Mouse (Mus musculus) urinary bladder, adult 2 months (tissue): ENCODE data around the gene Eif1ad. TPM values are rescaled to one million over a fixed set of nuclear protein-coding genes. Genes with fewer than 3 reads are reported as not detected.
"Not testable (repeated sequence)": the region's sequence is repeated elsewhere in the genome, so short reads cannot be mapped to it uniquely, and the experiment has no call there.

Source experiments
- DNase-seq: peaks from one replicate; pipeline ENCODE4 v3.0.0; 2022; ENCODE audit warnings: low spot score
- polyA plus RNA-seq: library from polyadenylated mRNA; depleted of rRNA; stranded (reverse); fragments of >200 nt; gene quantifications from 2 replicates; pipeline ENCODE4 v1.2.3, GENCODE M21; 2012

Gene Eif1ad
- polyA plus RNA-seq, 1 experiment, result 26.8 TPM

DNA sequence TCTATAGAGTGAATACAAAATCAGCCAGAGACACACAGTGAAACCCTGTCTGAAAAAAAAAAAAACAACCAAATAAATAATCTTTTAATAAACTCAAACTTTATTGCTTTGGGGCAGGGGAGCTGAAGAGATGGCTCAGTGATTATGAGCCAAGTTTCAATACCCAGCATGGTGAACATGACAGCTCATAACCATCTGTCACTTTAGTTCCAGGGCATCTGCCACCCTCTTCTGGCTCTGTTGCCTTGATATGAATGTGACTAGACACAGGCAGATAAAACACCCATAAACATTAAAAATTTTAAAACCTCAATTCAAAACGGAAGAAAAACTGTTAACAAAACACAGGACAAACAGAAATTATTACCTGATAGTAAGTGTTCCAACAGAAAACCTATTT is 10.9 kb downstream of the Eif1ad start:
- DNase-seq, result no peak

DNA sequence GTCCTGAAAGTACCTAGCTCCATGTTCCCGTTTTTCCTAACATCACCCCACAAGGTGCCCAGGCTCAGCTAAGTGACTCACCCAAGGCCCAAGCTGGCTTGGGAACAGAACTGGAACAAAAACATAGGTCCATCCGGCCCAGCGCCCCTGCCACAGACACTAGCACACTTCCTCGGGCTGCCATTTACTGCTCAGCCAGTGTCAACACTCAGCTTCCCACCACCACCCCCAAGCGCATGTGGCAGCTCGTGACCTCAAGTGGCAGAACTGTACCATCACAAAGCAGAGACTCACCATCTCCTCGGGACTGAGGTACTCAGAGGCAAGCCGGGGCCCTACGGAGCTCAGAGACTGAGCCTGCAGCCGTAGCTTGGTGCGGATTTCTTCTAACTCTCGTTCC is 16.8 kb downstream of the Eif1ad start:
- no peak for DNase-seq

DNA sequence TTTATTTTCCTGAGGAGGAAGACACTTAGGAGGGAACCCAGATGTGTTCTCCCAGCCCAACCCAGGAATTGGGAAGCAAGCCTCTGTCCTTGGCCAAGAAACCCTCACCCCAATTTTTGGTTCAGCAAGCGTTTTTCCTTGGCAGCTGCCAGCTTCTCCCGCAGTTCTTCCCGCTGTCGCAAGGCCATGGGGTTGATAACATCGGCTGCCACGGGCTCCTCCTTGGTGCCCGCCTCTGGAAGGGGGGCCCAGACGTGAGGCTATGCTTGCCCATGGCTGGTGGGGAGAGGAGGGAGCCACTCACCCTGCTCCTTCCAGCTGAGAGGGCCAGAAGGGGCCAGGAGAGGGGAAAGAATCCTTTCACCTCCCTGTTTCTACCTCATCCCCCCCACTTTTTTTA is 18.2 kb downstream of the Eif1ad start:
- no peak for DNase-seq

DNA sequence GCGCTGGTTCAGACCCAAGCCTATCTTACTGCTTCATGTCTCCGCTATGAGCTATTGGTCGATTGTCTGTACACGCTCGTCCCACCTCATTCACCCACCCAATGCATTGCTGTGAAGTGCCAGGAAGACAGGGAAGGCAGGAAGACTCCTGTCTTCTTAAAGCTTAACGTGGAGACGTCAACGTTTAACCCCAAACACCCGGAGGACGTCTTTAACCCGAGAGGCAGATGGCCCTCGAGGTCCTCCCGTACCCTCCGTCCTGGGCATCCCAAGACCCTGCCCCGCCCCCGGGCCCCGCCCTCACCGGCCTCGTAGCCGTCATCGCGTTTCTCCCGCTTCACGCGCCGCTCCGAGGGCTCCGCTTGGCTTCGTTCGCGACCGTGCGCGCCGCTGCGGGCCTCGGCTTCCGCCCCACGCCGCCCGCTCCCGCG is 21.5 kb downstream of the Eif1ad start:
- DNase-seq, result no peak

DNA sequence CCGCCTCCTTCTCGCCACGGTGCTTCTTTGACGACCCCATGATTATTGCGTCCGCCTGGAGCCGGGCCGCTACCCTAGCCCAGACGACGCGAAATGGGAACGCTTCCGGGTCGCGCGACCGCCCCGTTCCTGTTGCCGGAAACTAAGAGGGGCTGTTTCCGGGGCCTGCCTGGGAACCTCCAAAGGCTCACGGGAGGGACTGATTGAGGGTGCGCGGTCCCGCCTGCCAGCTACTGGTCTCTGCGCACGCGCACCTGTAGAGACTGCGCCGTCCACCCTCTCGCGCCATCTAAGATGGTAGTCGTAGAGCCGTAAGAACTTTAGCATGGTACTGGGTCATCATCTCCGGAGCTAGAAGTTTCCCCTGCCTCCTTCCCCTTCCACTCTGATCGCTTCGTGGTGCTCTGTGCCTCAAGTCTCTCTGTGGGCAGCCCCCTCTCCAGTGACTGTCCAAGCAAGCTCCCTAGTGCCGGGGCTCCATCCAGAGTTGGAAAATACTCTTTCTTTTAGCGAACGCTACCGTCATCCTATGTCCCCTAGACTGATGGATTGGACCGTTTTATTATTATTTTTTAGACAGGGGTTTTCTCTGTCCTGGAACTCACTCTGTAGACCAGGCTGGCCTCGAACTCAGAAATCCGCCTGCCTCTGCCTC is 22.2 kb downstream of the Eif1ad start, which contains the start of gene Sart1:
TSS of gene Sart1 (minus strand) at position 116 of the 655 bp plus-strand sequence.
- peak; percentile 82 for DNase-seq

DNA sequence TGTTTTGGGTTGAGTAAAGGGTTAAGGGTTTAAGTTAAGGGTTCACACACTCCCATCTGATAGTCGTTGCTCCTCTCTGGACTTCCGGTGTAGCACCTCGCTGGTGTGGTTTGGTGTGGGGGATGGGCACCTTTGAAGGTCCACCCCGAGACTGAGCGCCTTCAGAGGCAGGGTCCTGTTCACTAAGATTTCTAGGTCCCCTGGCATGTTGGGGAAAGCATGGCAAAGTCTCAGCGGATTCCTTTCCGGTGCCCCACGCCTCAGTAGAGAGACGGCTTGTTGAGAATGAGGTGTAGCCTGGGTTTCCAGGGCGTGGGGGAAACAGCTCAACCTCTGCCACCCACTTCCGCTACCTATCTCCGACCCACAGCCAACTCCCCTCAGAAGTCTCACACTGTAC is 23.1 kb downstream of the Eif1ad start:
- peak; percentile 48 for DNase-seq

DNA sequence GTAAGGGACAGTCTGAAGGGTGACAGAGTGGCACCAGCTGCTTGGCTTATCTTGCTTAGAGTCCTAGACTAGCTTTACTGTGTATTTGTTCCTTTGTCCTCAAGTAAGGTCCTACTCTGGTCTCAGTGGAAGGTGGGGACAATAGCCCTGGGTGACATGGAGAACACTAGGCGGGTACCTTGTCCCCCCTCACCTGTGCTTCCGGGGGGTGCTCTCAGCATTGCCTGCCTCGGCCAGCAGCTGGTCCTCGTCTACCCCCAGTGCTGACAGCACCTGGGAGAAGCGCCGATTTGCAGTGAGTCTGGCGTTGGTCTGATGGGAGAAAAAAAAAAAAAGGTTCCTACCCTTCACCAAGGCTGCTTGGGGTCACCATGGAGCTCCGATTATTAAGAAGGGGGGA is 23.9 kb downstream of the Eif1ad start:
- no peak for DNase-seq

DNA sequence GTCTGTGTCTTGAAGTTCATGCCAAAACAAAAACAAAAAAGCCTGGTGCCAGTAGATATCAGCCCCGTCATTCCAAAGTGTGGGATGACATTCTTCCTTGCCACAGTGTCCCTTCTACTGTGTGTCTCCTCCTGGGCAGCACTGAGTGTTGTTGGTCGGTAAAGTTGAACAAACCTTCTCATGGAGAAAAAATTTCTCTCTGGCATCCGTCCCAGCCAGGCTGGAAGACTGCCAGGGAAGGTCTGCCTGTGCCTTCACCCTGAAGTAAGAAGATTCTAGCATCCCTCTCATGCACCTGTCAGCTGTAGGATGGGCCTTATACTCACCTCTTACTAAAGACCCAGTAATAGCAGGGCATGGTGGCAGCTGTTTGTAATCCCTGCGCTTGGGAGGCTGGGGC is 26.4 kb downstream of the Eif1ad start:
- DNase-seq, result peak; percentile 47

DNA sequence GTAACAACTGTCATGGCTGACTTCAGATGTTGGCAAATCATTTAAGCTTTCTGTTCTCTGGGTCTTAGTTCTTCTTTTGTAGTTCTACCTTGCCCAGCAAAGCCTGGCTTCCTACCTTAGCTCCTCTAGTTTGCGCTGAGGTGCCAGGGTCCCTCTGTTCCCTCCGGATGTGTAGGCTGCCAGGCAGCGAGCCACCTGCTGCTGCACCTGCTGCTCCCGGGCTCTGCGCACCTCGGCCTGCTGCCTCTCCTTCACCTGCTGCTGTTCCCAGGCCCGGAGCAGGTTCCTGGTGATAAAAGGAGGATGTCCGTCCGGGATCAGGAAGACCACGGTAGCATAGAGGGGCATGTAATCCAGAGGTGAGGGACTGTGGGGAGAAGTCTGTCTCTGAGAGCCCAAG is 27.6 kb downstream of the Eif1ad start:
- no peak for DNase-seq

DNA sequence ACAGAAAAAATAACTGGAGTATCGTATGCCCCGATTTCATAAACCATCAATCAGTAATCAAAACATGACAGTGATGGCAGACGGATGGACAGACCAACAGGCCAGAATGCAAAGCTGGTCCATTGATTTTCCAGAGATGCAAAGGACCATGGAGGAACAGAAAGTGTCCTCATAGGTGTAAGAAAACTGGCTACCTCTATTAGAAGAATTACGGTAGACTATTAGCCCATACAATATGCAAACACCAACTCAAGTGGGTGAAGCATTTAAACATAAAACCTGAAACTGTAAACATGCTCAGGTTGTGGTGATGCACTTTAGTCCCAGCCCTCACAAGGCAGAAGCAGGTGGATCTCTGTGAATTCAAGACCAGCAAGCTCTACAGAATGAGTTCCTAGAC is 28.8 kb downstream of the Eif1ad start:
- no peak for DNase-seq

DNA sequence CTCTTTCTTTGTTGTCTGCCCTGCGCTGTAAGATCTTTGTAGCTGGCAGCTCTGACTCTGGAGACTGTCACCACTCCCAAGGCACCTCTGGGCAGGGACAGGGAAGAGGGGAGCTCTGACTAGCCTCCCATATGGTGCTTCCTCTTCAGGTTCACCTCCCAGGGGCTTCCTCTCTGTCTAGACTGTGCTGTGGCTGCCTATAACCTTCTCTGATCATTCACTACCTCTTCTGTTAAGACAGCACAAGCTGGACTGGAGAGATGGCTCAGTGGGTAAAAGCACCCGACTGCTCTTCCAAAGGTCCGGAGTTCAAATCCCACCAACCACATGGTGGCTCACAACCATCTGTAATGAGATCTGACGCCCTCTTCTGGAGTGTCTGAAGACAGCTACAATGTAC is 34.5 kb downstream of the Eif1ad start:
- not testable (repeated sequence) for DNase-seq

DNA sequence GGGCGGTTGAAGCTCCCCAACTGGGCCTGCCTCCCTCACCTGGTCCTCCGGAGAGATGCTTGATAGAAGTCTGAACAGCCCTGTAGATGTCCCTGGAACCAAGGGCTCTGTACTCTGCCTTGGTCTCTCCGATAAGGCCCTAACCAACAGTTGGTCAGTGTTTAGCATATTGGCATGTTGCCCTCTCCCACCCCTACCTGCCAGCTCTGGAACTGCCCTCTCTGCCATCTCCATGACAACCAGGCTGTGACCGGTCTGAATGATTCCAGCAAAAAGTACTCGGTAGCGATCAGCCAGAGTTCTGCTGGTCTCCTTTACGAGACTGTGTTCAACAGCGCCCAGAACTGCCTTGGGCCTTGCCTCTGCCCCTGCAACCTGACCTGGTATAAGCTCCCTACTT is 35.8 kb downstream of the Eif1ad start, which contains the start of gene Tsga10ip:
TSS of gene Tsga10ip (minus strand) at position 234 of the 400 bp plus-strand sequence.
- no peak for DNase-seq

DNA sequence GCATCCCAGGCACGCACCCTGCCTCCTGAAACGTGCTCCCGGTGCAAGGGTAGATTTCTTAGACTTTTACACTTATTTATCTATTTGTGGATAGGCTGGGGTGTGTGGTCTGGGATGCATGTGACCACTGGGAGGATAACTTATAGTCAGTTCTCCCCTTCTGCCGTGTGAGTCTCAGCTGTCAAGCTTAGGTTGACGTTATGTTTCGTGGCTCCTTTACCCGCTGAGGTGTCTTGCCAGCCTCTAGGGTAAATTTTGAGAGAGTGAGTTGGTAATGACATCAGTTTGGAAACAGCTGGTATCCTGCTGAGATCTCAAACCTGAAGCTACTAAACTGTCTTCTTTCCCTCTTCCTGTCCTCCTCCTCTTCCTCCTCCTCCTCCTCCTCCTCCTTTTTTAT is 39.4 kb downstream of the Eif1ad start:
- no peak for DNase-seq

DNA sequence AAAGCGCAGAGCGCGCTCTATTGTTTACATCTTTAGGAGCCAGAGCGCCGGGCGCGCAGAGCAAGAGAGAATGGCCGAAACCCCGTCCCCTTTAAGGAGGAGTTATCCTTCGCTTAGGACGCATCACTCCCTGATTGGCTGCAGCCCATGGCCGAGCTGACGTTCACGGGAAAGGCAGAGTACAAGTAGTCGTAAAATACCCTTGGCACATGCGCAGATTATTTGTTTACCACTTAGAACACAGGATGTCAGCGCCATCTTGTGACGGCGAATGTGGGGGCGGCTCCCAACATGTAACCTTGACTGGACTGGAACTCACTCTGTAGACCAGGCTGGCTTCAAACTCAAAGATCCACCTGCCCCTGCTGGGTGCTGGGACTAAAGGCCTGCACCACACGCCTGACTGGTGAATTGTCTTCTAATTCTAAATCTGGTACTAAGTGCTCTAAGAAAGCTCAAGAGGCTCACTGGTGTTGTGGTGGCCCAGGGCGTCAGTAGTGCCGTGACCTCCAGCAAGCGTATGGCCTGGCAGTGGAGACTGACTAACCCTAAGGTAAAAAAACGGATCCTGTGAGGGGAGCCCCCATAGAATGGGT is 40.1 kb downstream of the Eif1ad start:
- DNase-seq, result not testable (repeated sequence)

DNA sequence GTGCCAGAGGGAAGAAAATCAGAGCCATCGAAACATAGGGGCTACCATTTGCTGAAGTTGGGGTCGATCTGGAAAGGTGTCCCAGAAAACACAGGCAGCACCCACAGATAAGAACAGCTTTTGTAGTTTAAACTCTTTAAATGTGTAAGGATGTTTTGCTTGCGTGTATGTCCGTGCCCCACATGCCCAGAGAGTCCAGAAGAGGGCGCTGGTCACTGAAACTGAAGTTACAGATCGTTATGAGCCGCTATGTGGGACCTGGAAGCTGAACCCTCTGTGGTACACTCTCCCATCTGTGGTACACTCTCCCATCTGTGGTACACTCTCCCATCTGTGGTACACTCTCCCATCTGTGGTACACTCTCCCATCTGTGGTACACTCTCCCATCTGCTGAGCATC is 40.6 kb downstream of the Eif1ad start:
- no peak for DNase-seq

DNA sequence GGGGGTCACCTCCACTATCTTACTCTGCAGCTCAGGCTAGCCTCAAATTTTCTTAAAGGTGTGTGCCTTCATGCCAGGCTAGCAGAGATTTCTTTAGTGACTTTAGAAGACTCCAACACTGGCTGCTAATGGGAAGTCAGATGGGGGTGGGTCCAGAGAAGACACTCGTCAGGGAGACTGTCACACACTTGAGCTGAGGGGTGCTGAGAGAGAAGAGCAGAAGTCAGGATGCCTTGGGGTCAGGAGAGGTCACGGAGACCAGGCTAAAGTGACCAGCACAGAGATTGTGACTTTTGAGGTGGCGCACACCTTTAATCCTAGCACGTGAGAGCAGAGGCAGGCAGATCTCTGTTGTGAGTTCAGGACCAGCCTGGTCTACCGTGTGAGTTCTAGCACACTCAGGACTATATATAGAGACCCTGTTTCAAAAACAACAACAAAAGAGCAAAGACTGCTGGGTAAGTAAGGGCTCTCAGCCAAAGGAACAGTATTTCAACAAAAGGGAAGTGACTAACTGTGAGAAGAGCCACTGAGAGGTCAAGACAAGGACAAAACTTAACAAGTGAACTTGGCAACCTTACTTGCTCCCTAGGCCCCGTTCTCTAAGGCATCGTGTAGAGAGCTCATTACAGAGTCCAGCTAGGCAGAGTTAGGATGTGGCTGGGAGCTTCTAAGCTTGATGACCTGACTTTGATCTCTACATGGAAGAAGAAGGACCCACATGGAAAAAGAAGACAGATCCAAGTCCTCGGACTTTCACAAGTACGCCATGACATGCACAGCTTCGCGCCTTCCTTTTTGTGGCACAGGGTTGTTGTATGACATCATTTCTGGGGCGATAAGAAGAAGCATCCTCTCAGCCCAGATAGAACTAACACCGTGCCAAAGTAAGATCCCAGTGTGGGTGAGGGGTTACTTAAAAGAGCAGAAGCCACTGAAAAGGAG is 41.8 kb downstream of the Eif1ad start:
- DNase-seq, result no peak

DNA sequence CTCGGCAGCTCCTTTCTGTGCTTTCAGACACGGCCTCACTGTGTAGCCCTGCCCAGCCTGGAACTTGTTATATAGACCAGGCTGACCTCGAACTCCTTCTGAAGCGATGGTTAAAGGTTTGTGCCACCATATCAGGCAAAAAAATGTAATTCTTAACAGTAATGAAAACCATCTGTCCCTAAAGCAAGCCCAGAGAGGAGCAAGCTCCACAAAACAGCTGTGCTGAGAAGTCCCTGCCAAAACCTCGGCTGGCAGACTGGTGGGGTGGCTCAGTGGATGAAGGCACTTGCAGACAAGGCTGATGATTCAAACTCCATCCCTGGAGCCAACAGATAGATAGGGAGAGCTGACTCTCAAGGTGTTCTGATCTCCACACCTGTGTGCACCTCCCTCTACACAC is 42.5 kb downstream of the Eif1ad start:
- DNase-seq, result no peak

DNA sequence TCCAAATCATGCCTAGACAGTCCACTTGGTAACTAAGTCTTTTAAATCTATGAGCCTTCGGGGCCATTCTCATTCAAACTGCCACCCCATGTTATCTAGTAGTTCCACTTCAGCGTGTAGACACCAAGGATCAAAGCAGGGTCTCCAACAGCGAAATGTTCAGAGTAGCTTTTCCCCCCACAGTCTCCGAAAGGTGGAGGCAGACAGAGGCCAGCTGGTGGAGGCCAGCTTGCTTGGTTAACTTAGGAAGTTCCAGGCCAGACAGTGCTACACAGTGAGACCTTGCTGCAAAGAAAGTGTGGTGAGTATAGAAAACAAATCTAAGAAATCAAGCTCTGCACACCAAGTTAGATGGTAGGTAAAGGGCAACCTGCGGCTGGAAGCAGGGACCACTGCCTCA is 44.1 kb downstream of the Eif1ad start:
- DNase-seq, result no peak

DNA sequence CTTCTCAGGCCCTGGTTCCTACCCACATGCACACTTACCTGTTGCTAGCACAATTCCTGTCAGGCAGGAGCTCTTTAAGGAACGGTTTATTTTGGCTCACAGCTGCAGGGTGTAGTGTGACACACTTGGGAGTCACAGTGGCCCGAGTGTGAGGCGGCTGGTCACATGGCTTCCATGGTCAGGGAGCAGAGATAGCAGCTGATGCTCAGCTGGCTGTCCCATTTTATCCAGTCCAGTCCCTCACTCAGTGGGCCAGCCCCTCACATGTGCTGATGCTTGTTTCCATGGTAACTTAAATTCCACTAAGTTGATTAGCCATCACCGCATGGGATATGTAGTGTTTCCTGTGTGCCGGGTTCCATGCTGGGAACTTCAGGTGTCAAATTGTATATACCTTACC is 45.4 kb downstream of the Eif1ad start:
- no peak for DNase-seq

DNA sequence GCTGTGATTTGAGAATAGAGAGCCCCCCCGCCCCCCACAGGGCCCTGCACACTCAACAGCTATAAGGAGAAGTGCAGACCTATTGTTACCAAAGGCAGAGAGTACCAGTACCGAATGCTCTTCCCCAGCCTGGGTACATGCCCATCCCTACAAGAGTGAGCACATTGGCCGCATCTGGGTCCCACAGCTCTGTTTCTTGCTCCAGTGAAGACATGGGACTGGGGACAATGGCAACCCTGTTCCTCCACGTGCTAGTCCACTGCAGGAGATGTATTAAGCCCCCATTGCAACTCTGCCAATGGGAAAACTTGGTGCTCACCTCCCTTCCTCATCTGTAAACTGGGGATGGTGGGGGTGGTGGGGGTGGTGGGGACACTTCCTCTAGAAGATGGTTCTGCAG is 47.3 kb downstream of the Eif1ad start:
- no peak for DNase-seq

DNA sequence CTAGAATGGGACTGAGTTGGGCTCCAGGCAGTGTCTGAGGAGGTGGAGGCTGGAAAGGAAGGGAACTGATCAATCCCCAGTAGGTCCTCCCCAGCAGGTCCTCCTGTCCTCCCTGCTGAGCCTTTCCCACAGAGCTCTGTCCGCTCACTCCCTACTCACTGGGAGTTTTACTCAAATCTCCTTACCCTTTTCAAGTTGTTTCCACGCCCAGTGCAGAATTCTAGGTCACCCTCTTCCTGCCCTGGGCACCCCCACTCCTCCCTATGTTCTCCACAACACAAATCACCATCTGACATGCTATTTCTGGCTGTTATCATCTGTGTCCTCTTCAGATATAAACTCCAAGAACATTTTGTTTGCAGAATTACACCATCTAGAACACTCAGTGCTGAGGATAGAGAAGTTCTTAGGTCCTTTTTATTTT is 48.0 kb downstream of the Eif1ad start:
- no peak for DNase-seq

DNA sequence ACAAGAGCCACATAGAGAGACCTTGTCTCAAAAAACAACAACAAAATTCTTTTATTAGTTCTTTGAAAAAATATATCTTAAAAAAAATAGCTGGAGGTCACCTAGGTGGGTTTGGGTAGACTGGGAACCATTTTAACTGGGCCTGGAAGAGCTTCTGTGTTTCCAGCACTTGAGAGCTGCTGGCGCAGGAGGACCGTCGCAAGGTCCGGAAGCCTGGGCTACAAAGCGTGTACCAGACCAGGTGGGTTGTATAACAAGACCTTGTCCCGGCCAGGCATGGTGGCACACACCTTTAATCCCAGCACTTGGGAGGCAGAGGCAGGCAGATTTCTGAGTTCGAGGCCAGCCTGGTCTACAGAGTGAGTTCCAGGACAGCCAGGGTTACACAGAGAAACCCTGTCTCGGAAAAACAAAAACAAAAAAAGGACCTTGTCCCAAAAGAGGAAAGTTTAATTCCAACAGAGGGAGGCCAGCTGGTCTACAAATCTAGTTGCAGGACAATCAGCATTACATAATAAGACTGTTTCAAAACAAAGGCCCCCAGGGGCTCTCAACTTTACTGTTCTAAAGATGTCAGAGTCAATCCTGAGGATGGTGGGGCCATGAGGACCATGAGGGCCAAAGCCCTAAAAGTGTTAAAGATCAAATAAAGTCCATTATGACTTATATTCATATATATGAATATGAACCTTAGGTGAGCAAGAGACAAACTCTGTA is 52.4 kb downstream of the Eif1ad start:
- DNase-seq, result no peak
